Mouse (Mus musculus) bone marrow, adult 2 months (tissue): ENCODE results near the gene Cib2.

ENCODE experiments used
- CTCF ChIP-seq: fragments of 200-500 bp; IDR thresholded peaks from 2 replicates; pipeline ENCODE4 v1.5.1; 2011; ENCODE audit warnings: low read length, control low read depth; ENCODE audit not compliant: control insufficient read depth, insufficient read depth
- POLR2A ChIP-seq: fragments of 200-500 bp; IDR thresholded peaks from 2 replicates; pipeline ENCODE4 v1.6.1; 2011; ENCODE audit warnings: low read depth, mild to moderate bottlenecking, control low read depth, low read length, borderline replicate concordance; ENCODE audit not compliant: control insufficient read depth

- TF ChIP-seq CTCF: no peak
- no peak for TF ChIP-seq POLR2A
These were observed 25.8 kb upstream of the Cib2 start for GRCm38 (mm10) chr9:54585839-54586198.
